Mouse (Mus musculus): ENCODE measurements around the gene Ostc. TPM values are rescaled to one million over a fixed set of nuclear protein-coding genes. Genes with fewer than 3 reads are reported as not detected.

Ostc gene
- polyA plus RNA-seq, 1 experiment, result 97.7 TPM

DNA sequence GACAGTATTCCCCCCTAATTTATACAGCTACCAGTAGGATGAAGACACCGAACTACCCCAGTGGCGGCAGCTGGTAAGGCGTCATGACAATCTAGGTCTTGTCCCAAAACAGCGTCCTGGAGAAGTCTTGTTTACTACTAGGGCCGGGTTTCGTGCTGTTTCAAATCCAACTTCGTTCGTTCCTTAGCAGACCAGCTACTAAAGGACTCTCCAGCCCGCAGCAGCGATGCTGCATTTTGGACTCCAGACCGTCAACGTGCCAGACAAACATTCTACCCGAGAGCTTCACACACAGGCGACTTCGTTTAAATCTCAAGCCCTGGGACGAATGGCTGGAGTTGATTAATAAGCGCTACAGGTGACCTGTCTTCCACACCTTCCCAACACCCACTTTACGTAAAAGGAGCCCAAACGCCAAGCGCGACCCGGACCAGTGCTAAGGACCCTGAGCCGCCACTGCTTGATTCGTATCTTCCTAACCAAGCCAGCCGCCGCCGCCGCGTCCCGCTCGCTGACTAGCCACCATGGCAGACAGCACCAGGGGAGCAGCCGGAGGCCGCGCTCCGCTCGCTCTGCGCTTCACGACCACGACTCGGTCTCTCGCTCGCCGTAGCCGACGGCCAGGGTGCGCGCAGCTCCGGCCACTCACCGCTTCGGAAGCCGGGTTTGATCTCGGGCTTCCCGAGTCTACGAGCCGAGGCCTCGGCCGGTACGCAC is 20.4 kb upstream of the Ostc start:
- Histone ChIP-seq H3K4me1 (ENCODE audit: control insufficient read depth, insufficient read depth, low read length) (peaks cover 14% of the 10 kb centered on the region), H3K27ac (ENCODE audit: insufficient read depth, low read depth, low read length) (peak overlapping the region; percentile 42), H3K4me3 (ENCODE audit: insufficient read depth, low read length) (peak overlapping the region; percentile 82)
- TF ChIP-seq POLR2A (IDR thresholded peaks at IDR 0.05; ENCODE audit: borderline replicate concordance, low read depth, low read length) (no peak), CTCF (IDR thresholded peaks at IDR 0.05; ENCODE audit: low read depth, low read length) (no peak)

DNA sequence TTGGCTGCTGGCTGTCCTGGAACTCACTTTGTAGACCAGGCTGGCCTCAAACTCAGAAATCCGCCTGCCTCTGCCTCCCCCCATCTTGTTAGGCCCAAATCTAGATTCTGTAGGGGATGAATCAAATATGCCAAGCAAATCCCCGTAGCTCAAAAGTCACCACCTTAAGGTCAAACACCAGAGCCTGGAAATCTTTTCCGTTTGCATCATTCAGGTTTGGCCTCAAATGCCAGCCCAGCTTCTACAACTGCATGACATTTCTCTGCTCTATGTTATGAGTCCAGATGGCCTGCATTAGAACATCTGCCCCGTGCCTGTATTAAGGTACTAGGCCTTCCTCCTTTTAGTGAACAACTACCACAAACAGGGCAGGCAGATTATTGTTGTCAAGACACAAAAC is 18.4 kb upstream of the Ostc start:
- no peak overlapping the region for H3K4me3 ChIP-seq (ENCODE audit: insufficient read depth, low read length)
- H3K27ac ChIP-seq (ENCODE audit: insufficient read depth, low read depth, low read length), result no peak overlapping the region
- peaks cover 14% of the 10 kb centered on the region for H3K4me1 ChIP-seq (ENCODE audit: control insufficient read depth, insufficient read depth, low read length)
- no peak for TF ChIP-seq CTCF (IDR thresholded peaks at IDR 0.05; ENCODE audit: low read depth, low read length)
- TF ChIP-seq POLR2A (IDR thresholded peaks at IDR 0.05; ENCODE audit: borderline replicate concordance, low read depth, low read length), result no peak

DNA sequence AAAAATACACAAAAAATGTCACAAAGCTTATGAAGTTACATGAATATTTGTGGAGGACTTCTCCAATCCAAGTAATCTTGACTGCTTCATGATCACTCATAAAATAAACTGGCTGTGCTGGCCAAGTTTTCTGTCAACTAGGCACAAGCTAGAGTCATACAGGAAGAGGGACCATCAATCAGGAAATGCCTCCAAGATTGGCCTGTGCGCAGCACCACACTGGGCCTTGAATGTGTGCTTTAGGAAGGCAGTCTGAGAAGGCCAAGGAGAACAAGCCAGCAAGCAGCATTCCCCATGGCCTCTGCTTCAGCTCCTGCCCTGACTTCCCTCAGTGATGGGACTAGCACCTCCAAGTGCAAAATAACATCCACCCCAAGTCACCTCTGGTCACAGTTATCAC is 17.8 kb upstream of the Ostc start:
- no peak overlapping the region for H3K4me3 ChIP-seq (ENCODE audit: insufficient read depth, low read length)
- no peak for TF ChIP-seq POLR2A (IDR thresholded peaks at IDR 0.05; ENCODE audit: borderline replicate concordance, low read depth, low read length)
- TF ChIP-seq CTCF (IDR thresholded peaks at IDR 0.05; ENCODE audit: low read depth, low read length), result no peak
- no peak overlapping the region for H3K27ac ChIP-seq (ENCODE audit: insufficient read depth, low read depth, low read length)
- peaks cover 14% of the 10 kb centered on the region for H3K4me1 ChIP-seq (ENCODE audit: control insufficient read depth, insufficient read depth, low read length)

DNA sequence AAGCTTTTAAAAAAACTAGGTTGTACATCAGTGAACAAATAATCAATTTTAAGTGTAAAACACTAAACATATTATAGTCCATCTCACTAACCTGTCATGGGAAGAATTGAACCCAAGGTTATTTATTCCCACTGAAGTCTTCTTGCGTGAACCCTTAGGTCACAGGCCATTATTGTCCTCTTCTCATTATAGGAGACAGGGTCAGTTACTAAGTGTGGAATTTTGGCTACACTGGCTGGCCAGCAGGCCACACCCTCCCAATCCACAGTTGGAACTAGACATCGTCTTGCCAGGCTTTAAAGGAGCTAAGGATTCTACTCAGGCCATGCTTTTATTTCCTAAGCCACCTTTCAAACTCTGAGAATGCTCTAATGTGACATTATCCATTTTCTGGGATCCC is 16.5 kb upstream of the Ostc start:
- Histone ChIP-seq H3K4me1 (ENCODE audit: control insufficient read depth, insufficient read depth, low read length) (peaks cover 10% of the 10 kb centered on the region), H3K27ac (ENCODE audit: insufficient read depth, low read depth, low read length) (no peak overlapping the region), H3K4me3 (ENCODE audit: insufficient read depth, low read length) (no peak overlapping the region)
- TF ChIP-seq CTCF (IDR thresholded peaks at IDR 0.05; ENCODE audit: low read depth, low read length) (no peak), POLR2A (IDR thresholded peaks at IDR 0.05; ENCODE audit: borderline replicate concordance, low read depth, low read length) (no peak)

DNA sequence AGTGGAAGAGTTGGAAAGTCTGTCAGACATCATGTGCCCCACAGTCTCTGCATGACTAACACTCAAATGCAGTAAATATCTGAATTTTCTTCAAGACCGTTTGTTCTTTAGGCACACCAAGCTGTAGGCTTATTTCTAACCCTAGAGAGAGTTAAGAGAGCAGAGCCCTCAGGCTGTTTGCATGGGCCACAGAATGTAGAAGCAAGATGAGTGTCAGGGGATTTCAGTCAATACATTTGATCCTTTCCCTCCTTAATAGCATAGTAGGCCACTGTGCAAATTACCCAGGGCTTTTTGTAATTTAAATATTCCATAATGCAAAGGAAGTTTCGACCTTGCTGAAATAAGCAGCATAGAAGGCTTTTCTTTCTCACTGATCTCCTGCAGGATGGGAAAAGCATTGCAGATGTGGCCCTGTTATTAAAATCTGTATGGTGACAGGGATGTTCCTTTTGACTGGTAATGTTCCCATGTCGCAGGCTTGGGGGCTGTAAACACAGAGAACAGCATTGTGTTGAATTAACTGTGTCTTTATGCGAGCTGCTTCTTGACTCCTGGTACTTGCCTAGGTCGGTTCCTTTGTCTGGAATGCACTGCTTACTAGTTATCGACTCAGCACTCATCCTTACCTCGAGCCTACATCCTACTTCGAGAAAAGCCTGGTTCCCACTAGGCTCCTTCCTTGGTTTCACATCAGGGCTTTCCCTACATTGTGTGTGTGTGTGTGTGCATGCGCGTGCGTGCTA is 13.7 kb upstream of the Ostc start:
- no peak overlapping the region for H3K27ac ChIP-seq (ENCODE audit: insufficient read depth, low read depth, low read length)
- H3K4me3 ChIP-seq (ENCODE audit: insufficient read depth, low read length), result no peak overlapping the region
- no peaks in the 10 kb centered on the region for H3K4me1 ChIP-seq (ENCODE audit: control insufficient read depth, insufficient read depth, low read length)
- TF ChIP-seq CTCF (IDR thresholded peaks at IDR 0.05; ENCODE audit: low read depth, low read length) (no peak), POLR2A (IDR thresholded peaks at IDR 0.05; ENCODE audit: borderline replicate concordance, low read depth, low read length) (no peak)

DNA sequence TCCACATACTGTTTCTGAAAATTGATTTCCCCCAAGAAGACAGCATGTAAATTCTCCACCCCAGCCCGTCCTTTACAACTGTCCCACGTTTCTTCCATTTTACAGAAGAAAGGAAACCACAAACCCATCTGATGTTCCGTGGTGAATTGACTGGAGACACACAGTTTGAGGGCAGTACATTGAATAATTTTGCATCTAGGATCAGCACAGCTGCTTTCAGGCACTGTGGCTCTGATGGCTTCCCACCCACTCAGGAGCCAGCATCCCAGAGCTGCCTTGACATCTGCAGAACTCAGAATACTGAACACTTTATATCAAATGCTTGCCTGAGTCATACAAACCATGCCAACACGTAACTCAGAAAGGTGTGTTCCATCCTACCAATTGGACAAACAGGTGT is 11.0 kb upstream of the Ostc start:
- TF ChIP-seq CTCF (IDR thresholded peaks at IDR 0.05; ENCODE audit: low read depth, low read length), result no peak
- no peak overlapping the region for H3K27ac ChIP-seq (ENCODE audit: insufficient read depth, low read depth, low read length)
- no peak overlapping the region for H3K4me3 ChIP-seq (ENCODE audit: insufficient read depth, low read length)
- no peaks in the 10 kb centered on the region for H3K4me1 ChIP-seq (ENCODE audit: control insufficient read depth, insufficient read depth, low read length)

DNA sequence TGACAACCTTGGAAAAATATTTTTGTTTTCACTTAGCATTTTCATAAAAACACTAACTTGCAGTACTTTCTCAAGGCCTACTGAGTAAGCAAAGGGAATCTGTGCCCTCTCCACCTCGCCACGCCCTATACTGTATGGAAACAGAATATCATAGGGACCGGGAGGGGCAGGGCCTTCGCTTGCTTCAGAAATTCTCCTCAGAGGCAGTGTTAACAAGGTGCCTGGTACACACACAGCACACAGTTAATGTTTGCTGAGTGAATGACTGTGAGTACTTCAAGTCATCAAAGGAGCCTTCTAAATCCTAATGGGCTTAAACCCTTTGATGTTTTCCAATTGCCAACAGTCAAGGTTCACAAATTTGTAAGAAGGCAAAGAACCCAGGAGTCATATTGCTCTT is 9.6 kb upstream of the Ostc start:
- H3K4me1 ChIP-seq (ENCODE audit: control insufficient read depth, insufficient read depth, low read length), result 0 out of 2 replicates have a peak, but pooled peaks cover 2% of the 10 kb centered on the region
- TF ChIP-seq CTCF (IDR thresholded peaks at IDR 0.05; ENCODE audit: low read depth, low read length), result no peak
- no peak for TF ChIP-seq POLR2A (IDR thresholded peaks at IDR 0.05; ENCODE audit: borderline replicate concordance, low read depth, low read length)
- no peak overlapping the region for H3K4me3 ChIP-seq (ENCODE audit: insufficient read depth, low read length)
- H3K27ac ChIP-seq (ENCODE audit: insufficient read depth, low read depth, low read length), result no peak overlapping the region

DNA sequence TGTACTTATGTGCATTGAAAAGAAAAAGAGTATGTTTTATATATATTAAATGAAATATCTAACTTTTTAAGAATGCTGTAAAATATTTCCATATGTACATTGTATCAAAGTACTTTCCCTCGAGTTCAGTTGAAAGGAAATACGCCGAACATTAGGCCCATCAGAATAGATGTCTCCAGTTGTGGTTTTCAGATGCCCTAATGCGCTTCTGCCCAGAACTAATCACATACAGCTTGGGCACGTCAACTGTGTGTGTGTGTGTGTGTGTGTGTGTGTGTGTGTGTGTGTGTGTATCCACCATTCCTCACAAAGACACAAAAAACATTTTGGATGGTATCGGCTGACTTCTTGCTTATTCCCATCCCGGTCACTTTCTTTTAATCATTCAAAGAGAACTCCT is 7.3 kb upstream of the Ostc start:
- H3K27ac ChIP-seq (ENCODE audit: insufficient read depth, low read depth, low read length), result no peak overlapping the region
- H3K4me3 ChIP-seq (ENCODE audit: insufficient read depth, low read length), result no peak overlapping the region

DNA sequence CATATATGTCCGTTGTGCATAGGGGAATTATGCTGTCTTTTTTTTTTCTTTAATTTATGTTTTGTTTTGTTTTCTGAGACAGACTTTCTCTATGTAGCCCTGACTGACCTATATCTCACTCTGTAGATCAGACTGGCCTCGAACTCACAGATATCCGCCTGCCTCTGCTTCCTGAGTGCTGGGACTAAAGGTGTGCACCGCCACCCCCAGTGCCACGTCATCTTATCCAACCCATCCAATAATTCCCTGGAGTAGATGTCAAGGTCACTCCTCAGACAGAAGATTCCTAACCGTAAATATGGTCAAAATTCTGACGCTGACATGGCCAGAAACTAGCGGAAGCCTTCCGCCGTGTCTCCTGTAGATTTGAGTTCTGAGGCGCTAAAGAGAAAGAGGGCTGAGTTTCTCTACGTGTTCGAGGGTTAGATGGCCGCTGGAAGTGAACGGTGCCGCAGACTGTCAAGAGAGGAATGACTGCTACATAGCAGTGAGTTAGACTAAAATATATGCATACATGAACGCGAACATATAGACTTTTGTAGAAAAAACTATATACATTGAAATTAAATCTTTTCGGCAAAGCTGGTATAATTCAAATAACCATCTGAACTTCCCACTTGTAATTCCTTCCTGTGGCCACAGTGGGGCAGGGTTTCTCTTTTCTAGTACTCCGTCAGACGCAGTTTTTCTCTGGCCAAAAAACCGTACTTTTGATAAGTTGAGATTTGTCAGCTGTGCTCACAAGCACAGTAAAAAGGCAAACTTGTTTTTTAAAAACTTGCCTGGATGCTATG is 5.7 kb upstream of the Ostc start:
- Histone ChIP-seq H3K27ac (ENCODE audit: insufficient read depth, low read depth, low read length) (no peak overlapping the region), H3K4me1 (ENCODE audit: control insufficient read depth, insufficient read depth, low read length) (peaks cover 4% of the 10 kb centered on the region; the same call in 1 of the 2 replicates), H3K4me3 (ENCODE audit: insufficient read depth, low read length) (peak overlapping the region; percentile 53)
- no peak for TF ChIP-seq CTCF (IDR thresholded peaks at IDR 0.05; ENCODE audit: low read depth, low read length)

More for the DNA sequence above, 7.3 kb upstream of the Ostc start:
- 0 out of 2 replicates have a peak, but pooled peaks cover 2% of the 10 kb centered on the region for H3K4me1 ChIP-seq (ENCODE audit: control insufficient read depth, insufficient read depth, low read length)
- TF ChIP-seq CTCF (IDR thresholded peaks at IDR 0.05; ENCODE audit: low read depth, low read length), result no peak

DNA sequence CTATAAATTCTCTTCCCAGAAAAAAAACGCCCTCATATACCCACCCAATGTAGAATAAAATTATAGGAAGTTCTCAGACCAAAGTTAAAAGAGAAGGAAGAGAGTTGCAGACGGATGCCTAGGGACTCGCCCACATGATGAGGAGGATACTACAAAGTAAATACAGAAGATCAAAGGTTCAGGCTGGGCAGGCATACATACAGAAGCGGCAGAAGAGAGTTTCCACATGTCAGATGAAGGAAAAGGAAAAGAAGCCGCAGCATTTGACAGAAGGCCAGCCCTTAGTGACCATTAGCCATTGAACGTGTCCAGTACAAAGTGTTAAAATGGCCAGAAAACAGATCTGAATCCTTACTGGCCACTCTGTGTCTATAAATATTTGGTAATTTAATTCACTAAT is 3.6 kb upstream of the Ostc start:
- no peak overlapping the region for H3K27ac ChIP-seq (ENCODE audit: insufficient read depth, low read depth, low read length)
- no peak for TF ChIP-seq CTCF (IDR thresholded peaks at IDR 0.05; ENCODE audit: low read depth, low read length)
- no peak for TF ChIP-seq POLR2A (IDR thresholded peaks at IDR 0.05; ENCODE audit: borderline replicate concordance, low read depth, low read length)

More for the DNA sequence above, 3.6 kb upstream of the Ostc start:
- H3K4me3 ChIP-seq (ENCODE audit: insufficient read depth, low read length), result no peak overlapping the region
- H3K4me1 ChIP-seq (ENCODE audit: control insufficient read depth, insufficient read depth, low read length), result peaks cover 7% of the 10 kb centered on the region

Measured in bone marrow macrophage, adult 2 months (primary cell).